Mouse (Mus musculus): ENCODE measurements at regions not wholly inside any gene's neighbourhood (a gene's known extent, or its start where the extent isn't known, plus 50 kb on each side); places are given as distances from the start of the nearest gene placed in this dataset.

- no peak for DNase-seq (ENCODE audit: low read depth, low spot score)
Measured at GRCm38 (mm10) chr6:93031812-93032330, 88.6 kb upstream of the Adamts9 start.

GRCm38 (mm10) chr6:93026068-93027022 lies 83.1 kb upstream of the Adamts9 start:
- no peak for DNase-seq (ENCODE audit: low read depth, low spot score)

- no peak for DNase-seq (ENCODE audit: low read depth, low spot score)
Measured at GRCm38 (mm10) chr6:93014534-93014933, 71.2 kb upstream of the Adamts9 start.

- no peak for DNase-seq (ENCODE audit: low read depth, low spot score)
Measured at GRCm38 (mm10) chr6:93011906-93012305, 68.6 kb upstream of the Adamts9 start.

GRCm38 (mm10) chr6:93004587-93005240 lies 61.4 kb upstream of the Adamts9 start:
- DNase-seq (ENCODE audit: low read depth, low spot score), result no peak

- no peak for DNase-seq (ENCODE audit: low read depth, low spot score)
Measured at GRCm38 (mm10) chr6:93003812-93004211, 60.5 kb upstream of the Adamts9 start.

GRCm38 (mm10) chr6:92993647-92994046 lies 50.4 kb upstream of the Adamts9 start:
- no peak for DNase-seq (ENCODE audit: low read depth, low spot score)

All from forelimb bud, embryonic 11.5 days (tissue).